Mouse (Mus musculus): ENCODE results near the gene Hoxb8. TPM values are rescaled to one million over a fixed set of nuclear protein-coding genes. Genes with fewer than 3 reads are reported as not detected.

Gene Hoxb8
- polyA plus RNA-seq, 1 experiment from 2014 or later, result not detected

DNA sequence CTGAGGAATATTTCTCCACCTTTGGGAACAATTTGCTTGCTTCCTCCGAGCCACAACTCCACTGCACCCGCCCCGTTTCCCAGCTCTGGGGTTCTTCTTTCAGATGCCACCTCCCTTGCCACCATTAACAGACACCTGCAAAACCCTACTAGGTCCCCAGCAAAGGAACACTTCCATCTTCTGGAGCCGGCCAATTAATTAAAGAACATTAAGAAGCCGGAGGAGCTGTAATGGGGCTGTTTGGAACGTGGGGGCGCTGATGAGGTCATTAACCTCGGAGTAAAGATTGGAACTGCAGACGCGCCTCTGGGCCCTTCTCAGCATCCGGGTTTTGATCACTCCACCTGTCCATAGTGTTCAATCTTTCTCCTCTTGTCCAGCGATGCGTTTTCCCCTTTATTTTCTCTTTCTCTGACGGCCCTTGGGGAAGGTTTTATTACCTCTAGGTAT lies 25.7 kb upstream of the Hoxb8 start:
- Histone ChIP-seq H3K9ac (ENCODE audit: low read depth, low read length) (no peak overlapping the region), H3K27ac (ENCODE audit: low read length) (no peak overlapping the region), H3K4me3 (ENCODE audit: low read depth, low read length) (no peak overlapping the region), H3K36me3 (ENCODE audit: control insufficient read depth, insufficient read depth, low read length) (no peaks in the 10 kb centered on the region), H3K4me1 (ENCODE audit: control insufficient read depth, insufficient read depth, low read length) (no peaks in the 10 kb centered on the region), H3K4me2 (ENCODE audit: low read length) (no peak overlapping the region), H3K27me3 (ENCODE audit: control insufficient read depth, insufficient read depth, low read depth, low read length) (peaks cover 95% of the 10 kb centered on the region), H3K9me3 (replicated peaks; ENCODE audit: control insufficient read depth, low read length, poor library complexity, severe bottlenecking) (no peaks in the 10 kb centered on the region)
- WGBS, result 1% methylated on average over 14 of the region's 14 CpGs
- no peak for ATAC-seq

DNA sequence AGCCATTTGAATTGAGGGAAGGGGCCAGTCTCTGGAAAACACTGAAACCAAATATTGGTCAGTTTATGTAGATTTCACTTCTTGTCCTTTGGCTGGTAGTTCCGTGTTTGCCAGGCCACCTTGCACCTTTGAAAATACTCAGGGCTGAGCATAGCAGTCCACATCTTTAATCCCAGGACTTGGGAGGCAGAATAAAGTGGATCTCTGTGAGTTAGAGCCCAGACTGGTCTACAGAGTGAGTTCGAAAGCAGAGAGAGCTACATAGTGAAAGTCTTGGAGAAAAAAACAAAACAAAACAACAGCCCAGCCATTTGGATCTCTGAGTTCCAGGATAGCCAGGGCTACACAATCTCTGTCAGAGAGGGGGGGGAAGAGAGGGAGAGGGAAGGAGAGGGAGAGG lies 24.6 kb upstream of the Hoxb8 start:
- peaks cover 97% of the 10 kb centered on the region for H3K27me3 ChIP-seq (ENCODE audit: control insufficient read depth, insufficient read depth, low read depth, low read length)
- H3K36me3 ChIP-seq (ENCODE audit: control insufficient read depth, insufficient read depth, low read length), result no peaks in the 10 kb centered on the region
- no peak overlapping the region for H3K27ac ChIP-seq (ENCODE audit: low read length)
- no peak overlapping the region for H3K4me3 ChIP-seq (ENCODE audit: low read depth, low read length)
- no peak overlapping the region for H3K4me2 ChIP-seq (ENCODE audit: low read length)
- no peak for ATAC-seq
- 11% methylated on average over 2 of the region's 2 CpGs for WGBS
- no peaks in the 10 kb centered on the region for H3K4me1 ChIP-seq (ENCODE audit: control insufficient read depth, insufficient read depth, low read length)
- H3K9me3 ChIP-seq (replicated peaks; ENCODE audit: control insufficient read depth, low read length, poor library complexity, severe bottlenecking), result no peaks in the 10 kb centered on the region
- no peak overlapping the region for H3K9ac ChIP-seq (ENCODE audit: low read depth, low read length)

DNA sequence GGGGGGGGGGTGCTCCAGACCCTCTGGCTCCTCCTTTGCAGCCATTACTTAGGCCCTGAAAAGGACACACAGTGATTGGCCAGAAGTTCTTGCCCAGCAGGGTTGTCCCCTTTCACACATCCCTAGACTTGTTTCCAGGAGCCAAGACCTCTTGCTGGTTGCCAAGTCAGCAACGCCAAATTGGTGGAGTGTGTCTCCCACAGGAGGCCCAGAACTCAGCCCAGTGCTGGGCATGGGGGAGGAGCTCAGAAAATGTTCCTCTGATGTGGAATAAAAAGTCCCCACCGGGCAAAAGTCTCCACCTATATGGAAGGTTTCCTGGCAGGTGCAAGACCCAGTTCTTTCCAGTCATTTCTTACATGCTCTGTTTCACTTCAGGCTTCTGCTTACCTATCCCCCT lies 22.7 kb upstream of the Hoxb8 start:
- H3K27me3 ChIP-seq (ENCODE audit: control insufficient read depth, insufficient read depth, low read depth, low read length), result peaks cover 97% of the 10 kb centered on the region
- H3K9me3 ChIP-seq (replicated peaks; ENCODE audit: control insufficient read depth, low read length, poor library complexity, severe bottlenecking), result no peaks in the 10 kb centered on the region
- no peak for ATAC-seq
- H3K36me3 ChIP-seq (ENCODE audit: control insufficient read depth, insufficient read depth, low read length), result no peaks in the 10 kb centered on the region
- no peak overlapping the region for H3K4me2 ChIP-seq (ENCODE audit: low read length)
- H3K4me3 ChIP-seq (ENCODE audit: low read depth, low read length), result no peak overlapping the region
- no peak overlapping the region for H3K27ac ChIP-seq (ENCODE audit: low read length)
- WGBS, result 3% methylated on average over 2 of the region's 2 CpGs
- no peak overlapping the region for H3K9ac ChIP-seq (ENCODE audit: low read depth, low read length)
- no peaks in the 10 kb centered on the region for H3K4me1 ChIP-seq (ENCODE audit: control insufficient read depth, insufficient read depth, low read length)

DNA sequence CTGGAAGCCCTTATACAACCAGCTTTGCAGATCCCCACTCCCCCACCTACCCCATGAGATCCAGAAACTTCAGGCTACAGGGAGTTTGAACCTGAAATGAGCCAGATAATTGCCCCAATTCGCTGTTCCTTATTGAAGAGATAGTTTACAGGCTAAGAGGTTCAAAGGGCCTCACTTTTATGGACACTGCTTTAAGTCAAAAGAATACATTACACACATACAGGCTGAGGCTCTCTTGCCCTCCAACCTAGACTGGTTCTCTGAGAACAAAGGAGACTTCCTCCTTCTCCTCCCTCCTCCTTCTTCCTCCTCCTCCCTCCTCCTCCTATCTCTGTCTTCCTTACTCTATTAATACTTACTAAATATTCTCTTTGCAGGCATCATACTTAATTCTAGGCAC lies 22.2 kb upstream of the Hoxb8 start:
- 0% methylated on average over 1 of the region's 1 CpGs for WGBS
- H3K27ac ChIP-seq (ENCODE audit: low read length), result no peak overlapping the region
- H3K9ac ChIP-seq (ENCODE audit: low read depth, low read length), result no peak overlapping the region
- H3K9me3 ChIP-seq (replicated peaks; ENCODE audit: control insufficient read depth, low read length, poor library complexity, severe bottlenecking), result no peaks in the 10 kb centered on the region
- H3K4me2 ChIP-seq (ENCODE audit: low read length), result no peak overlapping the region
- H3K27me3 ChIP-seq (ENCODE audit: control insufficient read depth, insufficient read depth, low read depth, low read length), result peaks cover 96% of the 10 kb centered on the region
- no peak overlapping the region for H3K4me3 ChIP-seq (ENCODE audit: low read depth, low read length)
- H3K36me3 ChIP-seq (ENCODE audit: control insufficient read depth, insufficient read depth, low read length), result no peaks in the 10 kb centered on the region
- no peaks in the 10 kb centered on the region for H3K4me1 ChIP-seq (ENCODE audit: control insufficient read depth, insufficient read depth, low read length)
- ATAC-seq, result no peak

DNA sequence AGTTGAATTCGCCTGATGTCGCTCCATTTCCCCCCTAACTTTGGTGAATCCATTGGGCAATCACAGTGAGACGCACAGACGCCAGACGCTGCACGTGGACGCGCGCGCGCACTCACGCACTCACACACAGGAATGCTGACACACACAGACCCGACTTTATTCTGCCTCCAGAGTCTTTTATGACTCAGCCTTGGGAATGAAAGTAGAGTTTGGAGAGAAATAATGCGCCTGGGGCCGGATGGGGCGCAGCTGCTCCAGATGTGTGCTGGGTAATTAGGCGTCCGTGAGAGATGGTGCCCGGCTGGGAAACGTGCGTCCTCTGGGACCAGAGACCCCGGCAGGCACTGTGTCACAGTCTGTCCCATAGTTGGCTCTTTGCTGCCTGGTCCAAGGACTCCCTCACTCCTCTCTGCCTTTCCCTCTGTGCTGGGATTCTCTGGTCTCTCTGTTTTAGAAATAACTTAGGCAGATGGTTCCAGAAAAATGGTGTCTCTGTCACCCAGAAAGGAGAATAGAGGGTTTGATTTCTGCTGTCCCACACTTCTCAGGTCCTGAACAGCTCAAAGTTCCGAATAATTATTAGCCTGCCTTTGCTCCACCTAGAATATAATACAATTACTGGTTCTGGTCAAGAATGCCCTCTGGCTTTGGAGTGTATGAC lies 21.3 kb upstream of the Hoxb8 start:
- WGBS, result under 1% methylated on average over 23 of the region's 23 CpGs
- H3K4me2 ChIP-seq (ENCODE audit: low read length), result no peak overlapping the region

DNA sequence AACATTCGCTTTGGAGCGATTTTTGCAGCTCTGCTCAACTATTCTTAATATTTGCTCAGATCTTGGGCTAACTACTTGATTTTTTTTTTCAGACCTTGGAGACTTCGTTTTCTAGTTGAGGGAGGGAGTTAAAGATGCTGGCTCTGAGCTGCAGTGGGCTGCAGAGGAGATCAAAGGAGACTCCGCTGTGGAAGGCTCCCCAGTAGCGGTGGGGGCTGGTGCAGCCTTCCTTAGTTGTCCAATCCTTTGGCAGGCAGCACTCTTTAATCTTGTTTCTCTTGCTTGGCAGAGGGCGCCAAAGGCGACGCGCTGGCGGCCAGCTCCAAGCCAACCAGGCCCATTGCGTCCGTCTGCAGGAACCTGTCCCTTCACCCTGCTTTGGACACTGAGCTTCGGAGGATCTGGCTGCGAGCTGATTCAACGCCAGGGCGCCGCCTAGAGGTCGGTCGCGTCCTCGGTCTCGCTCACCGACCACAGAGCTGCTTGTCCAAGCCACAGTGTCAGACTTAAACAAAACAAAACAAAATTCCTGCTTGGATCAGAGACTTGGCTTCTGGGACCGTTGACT lies 20.3 kb upstream of the Hoxb8 start:
- no peak overlapping the region for H3K9ac ChIP-seq (ENCODE audit: low read depth, low read length)
- 2% methylated on average over 24 of the region's 24 CpGs for WGBS
- no peaks in the 10 kb centered on the region for H3K4me1 ChIP-seq (ENCODE audit: control insufficient read depth, insufficient read depth, low read length)
- H3K9me3 ChIP-seq (replicated peaks; ENCODE audit: control insufficient read depth, low read length, poor library complexity, severe bottlenecking), result no peaks in the 10 kb centered on the region
- H3K36me3 ChIP-seq (ENCODE audit: control insufficient read depth, insufficient read depth, low read length), result no peaks in the 10 kb centered on the region
- no peak overlapping the region for H3K27ac ChIP-seq (ENCODE audit: low read length)
- peaks cover 96% of the 10 kb centered on the region for H3K27me3 ChIP-seq (ENCODE audit: control insufficient read depth, insufficient read depth, low read depth, low read length)
- H3K4me3 ChIP-seq (ENCODE audit: low read depth, low read length), result no peak overlapping the region
- no peak overlapping the region for H3K4me2 ChIP-seq (ENCODE audit: low read length)
- ATAC-seq, result no peak

More for the DNA sequence above, 21.3 kb upstream of the Hoxb8 start:
- no peak for ATAC-seq
- Histone ChIP-seq H3K9ac (ENCODE audit: low read depth, low read length) (no peak overlapping the region), H3K4me3 (ENCODE audit: low read depth, low read length) (no peak overlapping the region), H3K27me3 (ENCODE audit: control insufficient read depth, insufficient read depth, low read depth, low read length) (peaks cover 96% of the 10 kb centered on the region), H3K9me3 (replicated peaks; ENCODE audit: control insufficient read depth, low read length, poor library complexity, severe bottlenecking) (no peaks in the 10 kb centered on the region), H3K27ac (ENCODE audit: low read length) (no peak overlapping the region), H3K36me3 (ENCODE audit: control insufficient read depth, insufficient read depth, low read length) (no peaks in the 10 kb centered on the region), H3K4me1 (ENCODE audit: control insufficient read depth, insufficient read depth, low read length) (no peaks in the 10 kb centered on the region)

DNA sequence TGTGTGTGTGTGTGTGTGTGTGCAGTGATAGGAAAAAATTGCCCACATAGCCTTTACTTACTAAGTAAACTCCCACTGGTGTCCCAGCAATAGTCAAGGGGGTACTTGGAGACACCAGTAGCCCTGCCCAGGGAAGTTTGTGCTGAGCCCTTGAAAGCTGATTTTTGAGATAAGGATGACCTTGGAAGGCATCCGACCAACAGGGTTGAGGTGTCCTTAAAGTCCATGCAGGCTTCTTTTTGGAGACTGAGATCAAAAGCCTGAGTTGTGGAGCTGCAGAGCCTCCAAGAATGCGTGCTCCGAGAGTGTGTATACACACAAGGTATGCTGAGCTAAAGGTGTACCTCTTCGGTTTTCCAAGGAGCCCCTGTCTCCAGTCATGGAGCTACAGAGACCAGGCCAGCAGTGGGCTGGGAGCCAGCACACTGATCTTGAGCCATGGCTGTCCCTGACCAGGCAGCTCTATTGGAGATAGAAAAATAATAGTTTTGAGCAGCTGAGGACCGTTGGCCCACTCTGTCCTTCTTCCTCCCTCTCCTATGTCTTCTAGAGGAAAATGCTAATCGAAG lies 19.4 kb upstream of the Hoxb8 start:
- H3K4me1 ChIP-seq (ENCODE audit: control insufficient read depth, insufficient read depth, low read length), result no peaks in the 10 kb centered on the region
- H3K4me2 ChIP-seq (ENCODE audit: low read length), result no peak overlapping the region
- H3K9me3 ChIP-seq (replicated peaks; ENCODE audit: control insufficient read depth, low read length, poor library complexity, severe bottlenecking), result no peaks in the 10 kb centered on the region
- no peak for ATAC-seq
- H3K4me3 ChIP-seq (ENCODE audit: low read depth, low read length), result no peak overlapping the region
- no peak overlapping the region for H3K9ac ChIP-seq (ENCODE audit: low read depth, low read length)
- peaks cover 97% of the 10 kb centered on the region for H3K27me3 ChIP-seq (ENCODE audit: control insufficient read depth, insufficient read depth, low read depth, low read length)
- WGBS, result 8% methylated on average over 6 of the region's 6 CpGs
- no peaks in the 10 kb centered on the region for H3K36me3 ChIP-seq (ENCODE audit: control insufficient read depth, insufficient read depth, low read length)
- no peak overlapping the region for H3K27ac ChIP-seq (ENCODE audit: low read length)

DNA sequence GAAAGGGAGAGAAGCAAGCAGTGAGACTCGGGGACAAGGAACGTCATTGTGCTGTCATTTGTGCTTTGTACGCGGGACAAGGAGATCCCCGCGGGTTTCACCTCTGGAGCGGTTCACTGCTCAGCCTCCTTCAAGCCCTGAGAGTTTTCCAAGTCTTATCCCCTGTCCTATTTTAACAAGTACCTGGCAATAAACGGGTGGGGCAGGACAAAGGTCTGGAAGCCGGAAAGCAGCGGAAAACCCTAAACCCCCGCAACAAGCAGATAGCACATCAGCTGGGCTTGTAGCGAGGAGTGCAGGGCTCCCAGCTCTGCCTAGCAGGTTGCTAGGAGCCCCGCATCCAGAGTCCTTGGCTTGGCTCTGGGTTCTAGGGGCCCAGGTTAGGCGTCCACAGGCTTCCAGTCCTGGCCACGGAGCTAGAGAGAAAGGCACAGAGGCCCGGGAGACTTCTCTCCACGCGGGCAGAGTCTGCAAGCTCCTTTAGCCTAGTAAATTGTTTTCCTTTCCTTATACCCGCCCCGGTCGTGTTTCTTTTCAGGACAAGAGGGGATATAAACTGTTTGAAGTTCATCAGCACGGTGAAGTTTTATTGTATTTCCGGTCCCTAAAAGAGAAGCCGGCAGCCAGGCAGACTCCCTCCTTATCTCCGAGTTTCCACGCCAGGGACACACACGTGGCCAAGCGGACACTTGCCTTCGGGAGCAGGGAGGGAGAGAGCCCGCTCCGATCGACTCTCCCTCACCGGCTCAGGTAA lies 17.9 kb upstream of the Hoxb8 start:
- Histone ChIP-seq H3K9me3 (replicated peaks; ENCODE audit: control insufficient read depth, low read length, poor library complexity, severe bottlenecking) (no peaks in the 10 kb centered on the region), H3K4me2 (ENCODE audit: low read length) (no peak overlapping the region), H3K36me3 (ENCODE audit: control insufficient read depth, insufficient read depth, low read length) (no peaks in the 10 kb centered on the region), H3K27me3 (ENCODE audit: control insufficient read depth, insufficient read depth, low read depth, low read length) (peaks cover 95% of the 10 kb centered on the region), H3K27ac (ENCODE audit: low read length) (no peak overlapping the region), H3K4me1 (ENCODE audit: control insufficient read depth, insufficient read depth, low read length) (no peaks in the 10 kb centered on the region), H3K9ac (ENCODE audit: low read depth, low read length) (no peak overlapping the region), H3K4me3 (ENCODE audit: low read depth, low read length) (no peak overlapping the region)
- under 1% methylated on average over 33 of the region's 33 CpGs for WGBS
- ATAC-seq, result no peak

Data from midbrain, embryonic 16.5 days (tissue).